Mouse (Mus musculus) lung, postnatal 0 days (tissue): ENCODE measurements around the gene Fdx1l.

Source experiments
- CTCF ChIP-seq: IDR thresholded peaks from 2 replicates; pipeline ENCODE4 v1.5.1; 2016; ENCODE audit warnings: antibody characterized with exemption, mild to moderate bottlenecking
- EP300 ChIP-seq: IDR thresholded peaks from 2 replicates; pipeline ENCODE4 v1.6.1; 2016; ENCODE audit warnings: antibody characterized with exemption, mild to moderate bottlenecking, control low read depth

- TF ChIP-seq CTCF, result no peak
- no peak for TF ChIP-seq EP300
Measured at GRCm38 (mm10) chr9:21121483-21121882, 48.1 kb upstream of the Fdx1l start.
